Mouse (Mus musculus): ENCODE measurements at regions not wholly inside any gene's neighbourhood (a gene's known extent, or its start where the extent isn't known, plus 50 kb on each side); places are given as distances from the start of the nearest gene placed in this dataset.

DNA sequence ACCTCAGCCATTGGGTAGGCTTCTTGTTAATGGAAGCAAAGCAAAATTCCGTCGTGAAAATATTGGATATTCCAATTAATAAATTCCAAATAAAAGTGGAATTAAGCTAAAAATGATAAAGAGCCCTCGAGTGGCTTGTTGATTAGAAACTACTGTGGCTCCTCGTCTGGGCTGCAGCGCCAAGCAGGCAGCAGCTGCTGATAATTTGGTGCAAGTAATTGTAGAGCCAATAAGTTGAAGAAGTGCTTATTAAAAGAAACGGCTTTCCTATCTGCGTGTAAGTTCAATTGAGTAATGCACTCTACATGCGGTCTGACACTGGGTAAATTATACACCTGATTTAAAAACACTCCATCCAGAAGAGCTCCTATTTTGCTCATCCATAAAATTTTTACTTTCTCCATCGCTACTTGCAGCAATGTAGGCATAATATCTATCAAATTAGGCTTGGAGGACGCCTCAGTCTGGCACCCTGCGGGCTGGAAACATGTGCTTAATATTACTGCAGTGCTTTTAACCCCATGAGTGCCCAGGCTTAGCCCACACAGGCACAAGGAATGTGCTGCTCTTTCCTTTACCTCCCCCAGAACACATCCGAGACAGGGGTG is 171.7 kb upstream of the Dnajc19 start:
- Histone ChIP-seq H3K27ac (ENCODE audit: low read length) (no peak overlapping the region), H3K27me3 (ENCODE audit: control insufficient read depth, insufficient read depth, low read length) (no peaks in the 10 kb centered on the region), H3K9ac (ENCODE audit: low read length) (no peak overlapping the region), H3K9me3 (replicated peaks; ENCODE audit: control insufficient read depth, low read length) (no peaks in the 10 kb centered on the region), H3K4me1 (ENCODE audit: control insufficient read depth, insufficient read depth, low read length) (no peaks in the 10 kb centered on the region), H3K36me3 (ENCODE audit: control insufficient read depth, insufficient read depth) (no peaks in the 10 kb centered on the region), H3K4me3 (ENCODE audit: low read length) (no peak overlapping the region), H3K4me2 (ENCODE audit: low read depth, low read length) (no peak overlapping the region)
- 63% methylated on average over 12 of the region's 12 CpGs for WGBS
- no peak for ATAC-seq (replicated peaks; ENCODE audit: extremely low read depth, insufficient read depth, low FRiP score)

DNA sequence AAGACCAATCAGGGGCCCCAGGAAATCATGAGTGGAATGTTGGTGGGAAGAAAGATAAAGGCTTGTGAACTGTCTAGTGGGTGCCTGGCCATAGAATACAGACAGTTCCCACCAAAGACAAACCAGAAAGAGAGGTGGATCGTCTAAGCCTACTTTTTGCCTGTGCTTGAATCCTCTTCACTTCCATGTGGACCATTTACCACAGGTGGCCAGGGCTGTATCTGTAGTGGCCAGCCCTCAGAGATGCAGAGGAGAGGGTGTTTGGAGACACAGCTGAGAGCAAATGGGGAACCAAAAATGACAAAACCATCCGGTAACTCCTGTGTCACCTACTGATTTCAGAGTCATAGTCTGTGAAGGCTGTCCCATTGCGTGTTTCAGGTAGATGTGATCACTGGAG is 161.0 kb upstream of the Dnajc19 start:
- H3K4me2 ChIP-seq (ENCODE audit: low read depth, low read length) = no peak overlapping the region
- no peaks in the 10 kb centered on the region for H3K9me3 ChIP-seq (replicated peaks; ENCODE audit: control insufficient read depth, low read length)
- H3K36me3 ChIP-seq (ENCODE audit: control insufficient read depth, insufficient read depth) = no peaks in the 10 kb centered on the region
- no peak overlapping the region for H3K27ac ChIP-seq (ENCODE audit: low read length)
- no peak for ATAC-seq (replicated peaks; ENCODE audit: extremely low read depth, insufficient read depth, low FRiP score)
- H3K9ac ChIP-seq (ENCODE audit: low read length) = no peak overlapping the region
- WGBS = 76% methylated on average over 3 of the region's 3 CpGs
- H3K27me3 ChIP-seq (ENCODE audit: control insufficient read depth, insufficient read depth, low read length) = no peaks in the 10 kb centered on the region
- no peak overlapping the region for H3K4me3 ChIP-seq (ENCODE audit: low read length)
- no peaks in the 10 kb centered on the region for H3K4me1 ChIP-seq (ENCODE audit: control insufficient read depth, insufficient read depth, low read length)

DNA sequence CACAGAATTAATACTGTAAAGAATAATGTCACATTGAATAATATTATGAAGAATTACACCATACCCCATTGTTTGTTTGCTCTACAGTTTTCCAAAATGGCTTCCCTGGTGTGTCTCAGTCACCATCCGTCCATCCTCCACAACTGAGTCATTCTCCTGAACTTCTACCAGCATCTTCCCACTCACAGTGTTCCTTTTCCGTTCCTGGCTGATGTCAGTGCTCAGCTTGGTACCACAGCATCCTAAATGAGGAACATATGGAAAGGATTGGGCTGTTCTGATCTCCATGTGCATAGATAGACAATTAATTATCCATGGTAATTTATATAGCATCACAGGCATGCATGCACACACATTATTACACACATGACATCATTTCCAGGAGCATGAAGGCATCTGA is 158.9 kb upstream of the Dnajc19 start:
- no peaks in the 10 kb centered on the region for H3K9me3 ChIP-seq (replicated peaks; ENCODE audit: control insufficient read depth, low read length)
- no peak for ATAC-seq (replicated peaks; ENCODE audit: extremely low read depth, insufficient read depth, low FRiP score)
- H3K4me3 ChIP-seq (ENCODE audit: low read length) = no peak overlapping the region
- H3K4me1 ChIP-seq (ENCODE audit: control insufficient read depth, insufficient read depth, low read length) = no peaks in the 10 kb centered on the region
- no peaks in the 10 kb centered on the region for H3K36me3 ChIP-seq (ENCODE audit: control insufficient read depth, insufficient read depth)
- no peak overlapping the region for H3K4me2 ChIP-seq (ENCODE audit: low read depth, low read length)
- H3K27ac ChIP-seq (ENCODE audit: low read length) = no peak overlapping the region
- no peaks in the 10 kb centered on the region for H3K27me3 ChIP-seq (ENCODE audit: control insufficient read depth, insufficient read depth, low read length)
- WGBS = 59% methylated on average over 2 of the region's 2 CpGs
- no peak overlapping the region for H3K9ac ChIP-seq (ENCODE audit: low read length)

DNA sequence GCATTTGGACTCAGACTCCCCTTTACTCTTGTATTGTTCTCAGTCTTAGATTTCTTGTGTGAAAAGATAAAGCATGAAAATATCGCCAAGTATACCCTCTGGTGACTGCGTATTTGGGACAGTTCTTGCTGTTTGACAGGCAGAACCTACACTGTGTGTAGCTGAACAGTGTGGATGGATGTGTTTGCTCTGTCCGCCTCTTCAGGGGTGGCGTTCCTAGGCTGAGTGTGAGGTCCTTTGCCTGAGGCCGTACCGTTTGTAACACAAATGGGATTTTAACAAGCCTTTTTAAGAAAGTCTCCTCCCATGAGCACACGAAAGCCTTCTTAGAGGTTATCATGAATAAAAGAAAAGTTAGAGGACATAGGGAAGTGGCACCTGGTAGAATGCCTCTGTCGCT is 153.3 kb upstream of the Dnajc19 start:
- Histone ChIP-seq H3K4me1 (ENCODE audit: control insufficient read depth, insufficient read depth, low read length) (no peaks in the 10 kb centered on the region), H3K4me3 (ENCODE audit: low read length) (no peak overlapping the region), H3K36me3 (ENCODE audit: control insufficient read depth, insufficient read depth) (no peaks in the 10 kb centered on the region), H3K27me3 (ENCODE audit: control insufficient read depth, insufficient read depth, low read length) (0 out of 2 replicates have a peak, but pooled peaks cover 3% of the 10 kb centered on the region), H3K9ac (ENCODE audit: low read length) (no peak overlapping the region), H3K27ac (ENCODE audit: low read length) (no peak overlapping the region), H3K9me3 (replicated peaks; ENCODE audit: control insufficient read depth, low read length) (no peaks in the 10 kb centered on the region), H3K4me2 (ENCODE audit: low read depth, low read length) (no peak overlapping the region)
- ATAC-seq (replicated peaks; ENCODE audit: extremely low read depth, insufficient read depth, low FRiP score) = no peak
- WGBS = 73% methylated on average over 8 of the region's 8 CpGs

DNA sequence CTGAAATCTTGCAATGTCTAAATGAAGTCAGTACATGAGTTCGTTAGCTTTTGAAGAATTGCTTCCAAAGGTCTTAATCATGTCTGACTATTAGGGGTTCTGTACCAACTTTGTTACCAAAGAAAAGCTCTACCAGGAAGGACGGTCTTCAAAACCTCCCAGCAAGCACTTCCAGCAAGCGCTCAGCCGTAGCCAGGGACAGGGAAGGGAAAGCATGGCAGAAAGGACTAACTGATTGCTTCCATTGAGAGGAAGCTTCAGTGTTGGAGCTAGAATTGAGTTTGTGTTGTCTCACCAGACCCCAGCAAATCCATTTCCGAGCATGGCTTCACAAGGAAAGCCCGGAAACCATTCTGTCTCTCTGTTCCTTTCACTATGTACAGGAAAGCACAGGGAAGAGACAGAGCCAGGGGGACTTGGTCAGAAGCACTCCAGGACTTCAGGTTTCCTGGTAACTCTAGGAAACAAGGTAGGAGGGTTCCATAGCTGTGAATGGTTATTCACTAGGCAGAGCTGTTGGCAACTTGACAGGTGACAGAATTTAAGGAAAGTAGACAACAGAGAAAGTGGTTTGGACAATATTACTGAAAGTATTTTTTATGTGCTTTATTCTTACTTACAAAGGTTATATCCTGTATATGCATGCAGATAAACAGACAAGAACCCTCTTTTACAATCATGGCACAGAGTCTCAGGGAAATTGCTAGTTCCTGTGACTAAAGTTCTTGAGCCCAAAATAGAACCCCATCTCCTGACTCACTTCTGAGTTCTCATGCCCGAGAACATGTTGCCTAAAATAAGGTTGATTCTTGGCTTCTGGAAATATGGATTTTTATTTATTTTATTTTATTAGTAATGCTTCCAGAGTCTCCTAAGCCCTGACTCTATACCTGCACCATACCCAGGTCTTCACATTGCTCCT is 151.5 kb upstream of the Dnajc19 start:
- Histone ChIP-seq H3K27ac (ENCODE audit: low read length) (no peak overlapping the region), H3K4me2 (ENCODE audit: low read depth, low read length) (no peak overlapping the region), H3K36me3 (ENCODE audit: control insufficient read depth, insufficient read depth) (no peaks in the 10 kb centered on the region), H3K9ac (ENCODE audit: low read length) (no peak overlapping the region), H3K4me1 (ENCODE audit: control insufficient read depth, insufficient read depth, low read length) (no peaks in the 10 kb centered on the region), H3K9me3 (replicated peaks; ENCODE audit: control insufficient read depth, low read length) (no peaks in the 10 kb centered on the region), H3K27me3 (ENCODE audit: control insufficient read depth, insufficient read depth, low read length) (0 out of 2 replicates have a peak, but pooled peaks cover 3% of the 10 kb centered on the region), H3K4me3 (ENCODE audit: low read length) (no peak overlapping the region)
- no peak for ATAC-seq (replicated peaks; ENCODE audit: extremely low read depth, insufficient read depth, low FRiP score)
- 72% methylated on average over 7 of the region's 7 CpGs for WGBS

DNA sequence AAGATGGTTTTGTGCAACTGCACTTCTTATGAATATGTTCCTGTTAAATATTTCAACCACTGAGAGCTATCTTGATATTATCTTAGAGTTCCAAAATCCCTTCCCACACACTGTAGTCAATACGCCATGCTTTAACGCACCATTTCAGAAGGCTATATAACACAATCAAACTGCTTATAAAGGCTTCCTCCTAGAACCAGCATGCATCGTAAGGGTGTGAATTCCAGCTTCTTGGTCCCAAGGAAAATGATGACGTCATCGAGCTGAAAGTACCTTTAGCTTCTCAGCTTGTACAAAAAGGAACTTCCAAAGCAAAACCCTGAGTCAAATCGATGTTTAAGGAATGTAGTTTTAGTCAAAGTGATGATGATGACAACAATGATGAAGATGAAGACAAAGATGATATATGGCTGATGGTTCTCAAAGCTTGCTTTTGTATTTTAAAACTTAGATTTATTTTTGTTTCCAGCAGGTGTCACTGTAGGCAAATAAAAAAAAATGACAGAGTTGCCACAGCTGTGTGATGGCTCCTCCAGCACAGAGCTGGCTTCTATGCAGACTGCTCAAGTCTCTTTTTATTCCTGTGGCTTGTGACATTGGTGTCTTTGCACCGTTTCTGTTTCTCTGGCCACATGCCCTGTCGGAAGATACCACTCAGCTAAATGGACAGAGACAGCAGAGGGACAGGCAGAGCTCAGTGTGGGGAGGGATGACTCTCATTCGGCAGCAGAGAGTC is 150.6 kb upstream of the Dnajc19 start:
- no peak for ATAC-seq (replicated peaks; ENCODE audit: extremely low read depth, insufficient read depth, low FRiP score)
- WGBS = 62% methylated on average over 9 of the region's 9 CpGs

GRCm38 (mm10) chr3:34222291-34222690 is 141.2 kb upstream of the Dnajc19 start:
- no peak overlapping the region for H3K27ac ChIP-seq (ENCODE audit: low read length)
- no peak overlapping the region for H3K4me2 ChIP-seq (ENCODE audit: low read depth, low read length)
- no peak overlapping the region for H3K9ac ChIP-seq (ENCODE audit: low read length)
- no peaks in the 10 kb centered on the region for H3K27me3 ChIP-seq (ENCODE audit: control insufficient read depth, insufficient read depth, low read length)
- no peaks in the 10 kb centered on the region for H3K36me3 ChIP-seq (ENCODE audit: control insufficient read depth, insufficient read depth)
- H3K4me1 ChIP-seq (ENCODE audit: control insufficient read depth, insufficient read depth, low read length) = no peaks in the 10 kb centered on the region
- H3K9me3 ChIP-seq (replicated peaks; ENCODE audit: control insufficient read depth, low read length) = peaks cover 2% of the 10 kb centered on the region; the same call in 1 of the 2 replicates
- ATAC-seq (replicated peaks; ENCODE audit: extremely low read depth, insufficient read depth, low FRiP score) = no peak
- no peak overlapping the region for H3K4me3 ChIP-seq (ENCODE audit: low read length)
- 90% methylated on average over 10 of the region's 10 CpGs for WGBS

More for the DNA sequence above, 150.6 kb upstream of the Dnajc19 start:
- Histone ChIP-seq H3K36me3 (ENCODE audit: control insufficient read depth, insufficient read depth) (no peaks in the 10 kb centered on the region), H3K4me1 (ENCODE audit: control insufficient read depth, insufficient read depth, low read length) (no peaks in the 10 kb centered on the region), H3K9ac (ENCODE audit: low read length) (no peak overlapping the region), H3K4me2 (ENCODE audit: low read depth, low read length) (no peak overlapping the region), H3K27me3 (ENCODE audit: control insufficient read depth, insufficient read depth, low read length) (0 out of 2 replicates have a peak, but pooled peaks cover 3% of the 10 kb centered on the region), H3K9me3 (replicated peaks; ENCODE audit: control insufficient read depth, low read length) (no peaks in the 10 kb centered on the region), H3K27ac (ENCODE audit: low read length) (no peak overlapping the region), H3K4me3 (ENCODE audit: low read length) (no peak overlapping the region)

DNA sequence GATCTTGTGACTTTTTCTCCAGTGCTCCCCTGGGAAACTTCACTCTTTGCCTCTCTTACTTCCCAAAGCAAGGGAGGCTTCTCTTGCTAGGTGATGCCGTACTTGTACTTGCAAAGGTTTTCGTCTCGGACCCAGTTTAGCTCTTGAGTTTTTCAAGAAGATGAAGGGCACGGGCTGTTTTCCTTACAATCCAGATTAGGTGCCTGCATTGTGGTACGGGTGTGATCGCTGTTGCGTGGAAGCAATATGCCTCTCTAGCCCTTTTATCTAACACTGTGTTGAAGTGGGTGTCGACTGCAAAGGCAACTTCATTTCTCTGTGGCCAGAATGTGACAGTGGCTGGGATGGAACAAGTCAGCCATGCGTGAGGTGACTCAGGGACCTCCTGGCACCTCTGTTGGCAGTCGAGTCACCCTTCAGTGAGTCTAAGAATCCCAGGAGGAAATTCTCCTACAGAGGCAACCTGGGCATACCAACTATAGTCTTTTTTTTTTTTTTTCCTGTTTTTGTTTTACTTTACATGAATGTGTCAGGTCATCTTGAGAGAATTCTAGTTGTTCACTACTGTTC is 138.7 kb upstream of the Dnajc19 start:
- 52% methylated on average over 10 of the region's 10 CpGs for WGBS

More for the DNA sequence above, 138.7 kb upstream of the Dnajc19 start:
- Histone ChIP-seq H3K9ac (ENCODE audit: low read length) (no peak overlapping the region), H3K4me1 (ENCODE audit: control insufficient read depth, insufficient read depth, low read length) (no peaks in the 10 kb centered on the region), H3K27me3 (ENCODE audit: control insufficient read depth, insufficient read depth, low read length) (no peaks in the 10 kb centered on the region), H3K9me3 (replicated peaks; ENCODE audit: control insufficient read depth, low read length) (peaks cover 2% of the 10 kb centered on the region; the same call in 1 of the 2 replicates), H3K4me2 (ENCODE audit: low read depth, low read length) (no peak overlapping the region), H3K4me3 (ENCODE audit: low read length) (no peak overlapping the region), H3K27ac (ENCODE audit: low read length) (no peak overlapping the region), H3K36me3 (ENCODE audit: control insufficient read depth, insufficient read depth) (no peaks in the 10 kb centered on the region)
- ATAC-seq (replicated peaks; ENCODE audit: extremely low read depth, insufficient read depth, low FRiP score) = no peak

All from heart, embryonic 16.5 days (tissue).